Mouse (Mus musculus): ENCODE measurements around the gene Lsm2. TPM values are rescaled to one million over a fixed set of nuclear protein-coding genes. Genes with fewer than 3 reads are reported as not detected.
"Not testable (repeated sequence)": the region's sequence is repeated elsewhere in the genome, so short reads cannot be mapped to it uniquely, and the experiment has no call there.

Lsm2 gene
- polyA plus RNA-seq, 1 experiment from 2014 or later: 64.4 TPM

DNA sequence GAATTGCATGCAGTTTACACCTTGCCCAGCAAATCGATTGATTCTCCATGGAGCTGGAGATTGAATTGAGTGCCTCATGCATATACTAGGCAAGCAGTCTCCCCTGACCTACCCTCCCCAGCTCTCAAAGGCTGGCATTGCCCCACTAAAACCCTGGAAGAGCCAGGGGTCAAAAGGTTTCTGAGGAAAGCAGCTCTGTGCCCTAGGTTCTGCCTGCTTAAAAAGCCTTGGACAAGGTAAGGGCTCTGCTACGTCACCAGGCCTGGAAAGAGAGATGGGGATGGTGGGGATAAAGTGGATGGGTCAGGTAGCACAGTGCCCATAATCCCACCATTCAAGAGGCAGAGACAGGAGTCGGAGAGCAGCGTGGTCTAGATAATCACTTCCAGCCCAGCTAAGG, 26.8 kb upstream of the Lsm2 start:
- DNase-seq (ENCODE audit: low read depth, low spot score): no peak
- ATAC-seq: no peak
- POLR2A ChIA-PET: interaction anchor here (0.7 to 1.0 kb wide), 2 partner anchors 10 to 26 kb away, joined by 3 read pairs; no protein-coding TSS in a partner anchor
- H3K27me3 ChIP-seq: no peaks in the 10 kb centered on the region
- no peak for TF ChIP-seq CTCF (IDR thresholded peaks at IDR 0.05)
- CTCF ChIA-PET: interaction anchor here (1.1 to 2.8 kb wide), 5 partner anchors 10 to 32 kb away, joined by 3 to 23 read pairs (median 4); partner anchors contain the start of gene Lsm2
- in situ Hi-C loops (cut with MboI; ENCODE audit: low pct_unique_long_range_greater_than_20kb): no loop called here

DNA sequence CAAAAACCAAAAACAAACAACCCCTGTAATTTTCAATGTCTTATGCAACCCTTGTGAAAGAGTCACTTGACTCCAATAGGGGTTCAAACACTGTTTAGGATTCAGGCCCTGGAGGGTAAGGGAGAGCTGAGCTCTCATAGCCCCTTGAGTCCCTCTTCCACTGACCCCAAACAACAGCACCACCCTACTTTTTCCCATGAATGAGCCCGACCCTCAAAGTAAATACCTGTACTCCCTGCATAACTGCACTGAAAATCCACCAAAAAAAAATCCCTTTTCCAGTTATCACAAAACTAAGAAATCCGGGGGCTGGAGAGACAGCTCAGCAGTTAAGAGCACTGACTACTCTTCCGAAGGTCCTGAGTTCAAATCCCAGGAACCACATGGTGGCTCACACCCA, 25.8 kb upstream of the Lsm2 start:
- no peak for TF ChIP-seq CTCF (IDR thresholded peaks at IDR 0.05)
- ATAC-seq (no peak), DNase-seq (ENCODE audit: low read depth, low spot score) (no peak)
- in situ Hi-C loops (cut with MboI; ENCODE audit: low pct_unique_long_range_greater_than_20kb): no loop called here
- POLR2A ChIA-PET: interaction anchor here (0.6 to 1.1 kb wide), 3 partner anchors 25 to 28 kb away, joined by 3 to 5 read pairs (median 3); partner anchors contain the start of gene Lsm2
- CTCF ChIA-PET: interaction anchor here (1.3 to 2.8 kb wide), 8 partner anchors 9 to 79 kb away, joined by 3 to 23 read pairs (median 6); partner anchors contain the start of genes Hspa1a, Hspa1l and Lsm2
- H3K27me3 ChIP-seq: no peaks in the 10 kb centered on the region

DNA sequence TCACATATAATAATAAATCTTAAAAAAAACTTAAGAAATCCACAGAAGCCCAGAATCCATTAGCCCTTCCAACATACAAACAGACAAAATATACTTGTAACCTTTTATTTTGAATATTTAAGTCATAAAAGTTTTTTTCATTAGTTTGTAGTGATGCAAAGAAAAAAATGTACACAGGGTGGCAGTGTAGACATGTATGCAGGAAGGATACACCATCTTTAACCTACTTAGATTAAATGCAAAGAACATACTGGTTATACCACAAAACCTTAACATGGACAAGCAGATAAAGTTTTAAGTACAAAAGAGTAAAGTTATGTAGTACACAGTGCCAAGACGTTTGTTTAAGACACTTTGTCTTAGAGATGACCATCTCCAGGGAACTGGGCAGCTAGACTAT, 25.3 kb upstream of the Lsm2 start:
- no peak for ATAC-seq
- CTCF ChIA-PET: interaction anchor here (1.3 to 2.8 kb wide), 7 partner anchors 9 to 78 kb away, joined by 3 to 23 read pairs (median 7); partner anchors contain the start of genes Hspa1a, Hspa1l and Lsm2

DNA sequence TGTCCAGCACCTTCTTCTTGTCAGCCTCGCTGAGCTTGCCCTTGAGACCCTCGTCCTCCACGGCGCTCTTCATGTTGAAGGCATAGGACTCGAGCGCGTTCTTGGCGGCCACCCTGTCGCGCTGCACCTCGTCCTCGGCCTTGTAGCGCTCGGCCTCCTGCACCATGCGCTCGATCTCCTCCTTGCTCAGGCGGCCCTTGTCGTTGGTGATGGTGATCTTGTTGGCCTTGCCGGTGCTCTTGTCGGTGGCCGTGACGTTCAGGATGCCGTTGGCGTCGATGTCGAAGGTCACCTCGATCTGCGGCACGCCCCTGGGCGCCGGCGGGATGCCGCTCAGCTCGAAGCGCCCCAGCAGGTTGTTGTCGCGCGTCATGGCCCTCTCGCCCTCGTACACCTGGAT, 24.4 kb upstream of the Lsm2 start:
- H3K27me3 ChIP-seq; POLR2A ChIA-PET; DNase-seq (ENCODE audit: low read depth, low spot score); ATAC-seq; in situ Hi-C loops (cut with MboI; ENCODE audit: low pct_unique_long_range_greater_than_20kb): not testable (repeated sequence)
- CTCF ChIA-PET: interaction anchor here (1.6 to 2.8 kb wide), 3 partner anchors 15 to 23 kb away, joined by 4 to 23 read pairs (median 12); partner anchors contain the start of genes Hspa1a, Hspa1l and Lsm2

More for the DNA sequence above, 25.3 kb upstream of the Lsm2 start:
- in situ Hi-C loops (cut with MboI; ENCODE audit: low pct_unique_long_range_greater_than_20kb): no loop called here
- DNase-seq (ENCODE audit: low read depth, low spot score): no peak
- POLR2A ChIA-PET: interaction anchor here (1.0 to 1.1 kb wide), 2 partner anchors 25 to 28 kb away, joined by 3 to 5 read pairs; partner anchors contain the start of gene Lsm2
- no peaks in the 10 kb centered on the region for H3K27me3 ChIP-seq
- peak; percentile 43 for TF ChIP-seq CTCF (IDR thresholded peaks at IDR 0.05)

DNA sequence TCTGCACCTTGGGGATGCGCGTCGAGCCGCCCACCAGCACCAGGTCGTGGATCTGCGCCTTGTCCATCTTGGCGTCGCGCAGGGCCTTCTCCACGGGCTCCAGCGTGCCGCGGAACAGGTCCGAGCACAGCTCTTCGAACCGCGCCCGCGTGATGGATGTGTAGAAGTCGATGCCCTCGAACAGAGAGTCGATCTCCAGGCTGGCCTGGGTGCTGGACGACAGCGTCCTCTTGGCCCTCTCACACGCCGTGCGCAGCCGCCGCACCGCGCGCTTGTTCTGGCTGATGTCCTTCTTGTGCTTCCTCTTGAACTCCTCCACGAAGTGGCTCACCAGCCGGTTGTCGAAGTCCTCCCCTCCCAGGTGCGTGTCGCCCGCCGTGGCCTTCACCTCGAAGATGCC, 23.7 kb upstream of the Lsm2 start:
- ATAC-seq; H3K27me3 ChIP-seq; POLR2A ChIA-PET; CTCF ChIA-PET; DNase-seq (ENCODE audit: low read depth, low spot score); in situ Hi-C loops (cut with MboI; ENCODE audit: low pct_unique_long_range_greater_than_20kb): not testable (repeated sequence)

DNA sequence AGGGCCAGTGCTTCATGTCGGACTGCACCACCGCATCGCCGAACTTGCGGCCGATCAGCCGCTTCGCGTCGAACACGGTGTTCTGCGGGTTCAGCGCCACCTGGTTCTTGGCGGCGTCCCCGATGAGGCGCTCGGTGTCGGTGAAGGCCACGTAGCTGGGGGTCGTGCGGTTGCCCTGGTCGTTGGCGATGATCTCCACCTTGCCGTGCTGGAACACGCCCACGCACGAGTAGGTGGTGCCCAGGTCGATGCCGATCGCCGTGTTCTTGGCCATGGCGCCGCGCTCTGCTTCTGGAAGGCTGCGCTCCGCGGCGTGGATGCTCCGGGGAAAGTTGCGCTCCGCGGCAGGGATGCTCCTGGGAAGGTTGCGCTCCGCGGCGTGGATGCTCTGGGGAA, 22.9 kb upstream of the Lsm2 start:
- H3K27me3 ChIP-seq; DNase-seq (ENCODE audit: low read depth, low spot score); POLR2A ChIA-PET; in situ Hi-C loops (cut with MboI; ENCODE audit: low pct_unique_long_range_greater_than_20kb); ATAC-seq: not testable (repeated sequence)
- CTCF ChIA-PET: interaction anchor here (1.5 kb wide), 1 partner anchor 28 kb away, joined by 3 read pairs; no protein-coding TSS in a partner anchor

DNA sequence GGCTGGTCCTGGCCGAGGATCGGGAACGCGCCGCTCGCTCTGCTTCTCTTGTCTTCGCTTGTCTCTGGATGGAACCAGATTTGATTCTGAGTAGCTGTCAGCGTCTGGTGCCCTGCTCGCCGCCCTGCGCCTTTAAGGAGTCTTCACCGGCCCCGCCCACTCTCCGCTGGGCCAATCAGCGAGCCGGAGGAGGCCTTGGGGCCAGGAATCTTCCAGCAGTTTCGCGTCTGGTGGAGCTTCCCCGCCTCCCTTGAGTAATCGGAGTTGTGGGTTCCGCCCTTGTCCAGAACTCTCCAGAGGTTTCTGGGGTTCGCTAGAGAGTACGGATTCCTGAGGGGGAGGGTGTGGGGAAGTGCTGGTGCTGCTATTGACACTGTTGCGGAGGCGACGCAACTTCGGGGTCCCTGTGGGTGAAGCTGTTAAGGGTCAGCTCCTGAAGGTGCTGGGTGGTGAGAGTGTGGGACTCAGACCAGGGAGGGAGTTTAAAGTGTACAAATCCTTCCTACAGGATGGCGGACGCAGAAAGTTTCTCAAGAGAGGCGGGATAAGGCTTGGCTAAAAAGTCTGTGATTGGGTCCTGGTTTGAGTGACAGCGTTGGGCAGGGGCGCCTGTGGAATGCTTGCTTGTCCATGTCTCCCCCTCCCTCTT, 22.4 kb upstream of the Lsm2 start, which contains the start of gene Hspa1b:
Gene Hspa1b (minus strand): TSS at position 109 of the 649 bp plus-strand sequence.
- in situ Hi-C loops (cut with MboI; ENCODE audit: low pct_unique_long_range_greater_than_20kb); POLR2A ChIA-PET; H3K27me3 ChIP-seq: not testable (repeated sequence)
- CTCF ChIA-PET: interaction anchor here (1.5 kb wide), 1 partner anchor 27 kb away, joined by 3 read pairs; no protein-coding TSS in a partner anchor
- peak; percentile 82 for ATAC-seq
- peak; percentile 64 for DNase-seq (ENCODE audit: low read depth, low spot score)

DNA sequence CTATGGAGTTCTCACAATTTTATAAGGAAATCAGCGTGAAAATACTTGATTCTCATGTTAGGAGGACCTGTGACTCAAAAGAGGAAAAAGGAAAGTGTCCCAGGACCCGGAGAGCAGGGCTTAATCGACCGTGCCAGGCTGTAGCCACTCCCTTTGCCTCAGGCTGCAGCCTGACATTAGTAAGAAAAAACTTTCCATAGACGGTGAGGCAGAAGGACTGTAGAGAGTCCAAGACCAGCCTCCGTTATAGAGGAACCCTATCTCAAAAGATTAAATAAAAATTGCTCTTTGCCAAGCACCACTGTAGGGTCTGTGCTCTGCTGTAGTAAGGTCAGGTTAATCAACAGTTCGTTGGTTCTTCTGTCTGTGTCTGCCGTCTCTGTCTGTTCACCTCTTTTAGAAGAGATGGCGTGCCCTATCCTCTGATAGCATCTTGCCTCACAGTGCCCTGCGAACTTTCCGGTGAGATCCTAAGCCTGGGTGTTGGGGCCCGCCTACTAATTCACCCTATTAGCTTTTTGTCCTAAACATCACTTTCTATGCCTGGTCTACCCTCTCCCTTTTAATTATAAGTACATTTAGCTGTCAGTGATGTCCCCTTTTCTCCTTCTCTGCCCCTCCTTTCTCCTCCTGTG, 21.7 kb upstream of the Lsm2 start:
- H3K27me3 ChIP-seq: no peaks in the 10 kb centered on the region
- POLR2A ChIA-PET: interaction anchor here (0.6 to 0.7 kb wide), 2 partner anchors 22 to 170 kb away, joined by 5 to 6 read pairs; partner anchors contain the start of gene Lsm2
- in situ Hi-C loops (cut with MboI; ENCODE audit: low pct_unique_long_range_greater_than_20kb): no loop called here
- peak; percentile 37 for ATAC-seq
- TF ChIP-seq CTCF (IDR thresholded peaks at IDR 0.05): no peak
- DNase-seq (ENCODE audit: low read depth, low spot score): no peak
- CTCF ChIA-PET: interaction anchor here (1.3 to 1.5 kb wide), 2 partner anchors 20 to 26 kb away, joined by 3 read pairs; no protein-coding TSS in a partner anchor

DNA sequence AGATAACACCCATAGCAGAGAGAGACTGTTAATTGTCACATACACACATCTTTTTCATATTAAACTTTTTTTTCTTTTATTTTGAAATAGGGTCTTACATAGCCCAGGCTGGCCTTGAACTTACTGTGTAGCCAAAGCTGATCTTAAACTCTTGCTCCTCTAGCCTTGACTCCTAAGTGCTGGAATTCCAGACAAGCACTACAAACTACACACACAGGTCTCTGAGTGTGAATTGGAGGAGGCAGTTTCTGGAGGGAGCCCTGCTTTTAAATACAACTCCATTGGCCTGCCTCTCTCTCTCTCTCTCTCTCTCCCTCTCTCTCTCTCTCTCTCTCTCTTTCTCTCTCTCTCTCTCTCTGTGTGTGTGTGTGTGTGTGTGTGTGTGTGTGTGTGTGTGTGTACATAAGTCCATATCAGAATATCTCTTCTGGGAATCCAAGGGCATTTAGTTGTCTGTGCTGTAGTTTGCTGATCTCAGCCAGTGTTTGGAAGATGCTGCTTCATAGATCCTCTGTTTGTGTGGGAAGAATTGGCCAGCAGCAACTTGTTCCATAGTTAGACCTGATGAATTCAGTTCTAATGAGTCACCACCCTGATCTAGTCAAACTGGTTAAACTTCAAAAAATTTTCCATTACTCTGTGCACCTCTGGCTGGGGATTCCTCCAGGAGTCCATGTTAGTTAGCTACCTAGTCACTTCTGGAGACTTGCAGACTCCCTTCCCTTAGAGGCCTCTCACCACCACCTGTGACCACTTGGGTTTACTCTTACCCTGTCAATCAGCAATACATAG, 20.8 kb upstream of the Lsm2 start:
- POLR2A ChIA-PET: interaction anchor here (0.6 to 2.8 kb wide), 4 partner anchors 12 to 169 kb away, joined by 5 to 8 read pairs (median 6); partner anchors contain the start of genes Hspa1l and Lsm2
- no peaks in the 10 kb centered on the region for H3K27me3 ChIP-seq
- no peak for TF ChIP-seq CTCF (IDR thresholded peaks at IDR 0.05)
- CTCF ChIA-PET: interaction anchor here (0.8 to 1.3 kb wide), 3 partner anchors 19 to 23 kb away, joined by 3 to 4 read pairs (median 4); no protein-coding TSS in a partner anchor
- in situ Hi-C loops (cut with MboI; ENCODE audit: low pct_unique_long_range_greater_than_20kb): no loop called here
- ATAC-seq (no peak), DNase-seq (ENCODE audit: low read depth, low spot score) (no peak)

DNA sequence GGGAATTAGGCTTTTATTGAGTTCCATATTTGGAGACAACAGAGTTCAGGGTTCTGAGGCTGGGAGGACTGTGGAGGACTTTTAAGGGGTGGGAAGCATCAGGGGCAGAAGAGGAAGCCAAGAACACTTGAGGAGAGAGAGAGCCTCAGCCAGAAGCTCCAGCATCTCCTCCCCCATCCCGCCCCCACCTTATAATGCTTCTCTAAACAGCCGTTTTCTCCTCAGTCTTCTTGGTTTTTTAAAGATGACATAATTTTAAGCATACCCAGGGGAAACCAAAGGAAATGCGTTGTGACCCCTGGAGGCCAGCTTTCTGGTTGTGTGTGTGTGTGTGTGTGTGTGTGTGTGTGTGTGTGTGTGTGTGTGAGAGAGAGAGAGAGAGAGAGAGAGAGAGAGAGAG, 19.5 kb upstream of the Lsm2 start:
- no peak for DNase-seq (ENCODE audit: low read depth, low spot score)
- ChIA-PET CTCF (interaction anchor here (1.2 kb wide), 1 partner anchor 22 kb away, joined by 4 read pairs; no protein-coding TSS in a partner anchor), POLR2A (interaction anchor here (1.9 to 2.8 kb wide), 2 partner anchors 11 to 19 kb away, joined by 7 to 8 read pairs; partner anchors contain the start of genes Hspa1l and Lsm2)
- no peaks in the 10 kb centered on the region for H3K27me3 ChIP-seq
- in situ Hi-C loops (cut with MboI; ENCODE audit: low pct_unique_long_range_greater_than_20kb): no loop called here
- no peak for TF ChIP-seq CTCF (IDR thresholded peaks at IDR 0.05)
- ATAC-seq: no peak
